Mouse (Mus musculus) central nervous system, embryonic 18 days (tissue): Measurements from ENCODE around the gene Olfr195. TPM values are rescaled to one million over a fixed set of nuclear protein-coding genes. Genes with fewer than 3 reads are reported as not detected.

ENCODE experiments used
- polyA plus RNA-seq: library from polyadenylated mRNA; depleted of rRNA; stranded (reverse); fragments of >200 nt; gene quantifications from 2 replicates; pipeline ENCODE4 v1.2.3, GENCODE M21; 2012; rRNA removed

Gene Olfr195
- not detected in 2 replicates for polyA plus RNA-seq

GRCm38 (mm10) chr16:59146746-59147145, at the start of gene Olfr195:
Olfr195 (plus strand) TSS chr16:59147046.

GRCm38 (mm10) chr16:59111781-59112180, 35.1 kb upstream of the Olfr195 start, which contains the start of gene Olfr193:
Olfr193 (minus strand) TSS chr16:59111881.

GRCm38 (mm10) chr16:59120969-59121368, 25.9 kb upstream of the Olfr195 start, which contains the start of gene Olfr194:
Olfr194 (minus strand) TSS chr16:59121069.

GRCm38 (mm10) chr16:59170354-59170753, 23.5 kb downstream of the Olfr195 start, which contains the start of gene Olfr196:
Olfr196 (minus strand) TSS chr16:59170454.

Other genes starting within 250 kb of the Olfr195 start
- not detected in 2 replicates for gene Olfr181, start 218.3 kb upstream of the Olfr195 start, polyA plus RNA-seq
- gene Olfr180, start 217.7 kb upstream of the Olfr195 start, polyA plus RNA-seq, result not detected in 2 replicates
- not detected in 2 replicates for gene Olfr183, start 151.7 kb upstream of the Olfr195 start, polyA plus RNA-seq
- gene Olfr186, start 116.8 kb upstream of the Olfr195 start, polyA plus RNA-seq, result not detected in 2 replicates
- not detected in 2 replicates for gene Olfr187, start 107.3 kb upstream of the Olfr195 start, polyA plus RNA-seq
- gene Olfr190, start 69.0 kb upstream of the Olfr195 start, polyA plus RNA-seq, result not detected in 2 replicates
- gene Olfr191, start 57.2 kb upstream of the Olfr195 start, polyA plus RNA-seq, result not detected in 2 replicates
- gene Olfr193, start 35.2 kb upstream of the Olfr195 start, polyA plus RNA-seq, result not detected in 2 replicates
- not detected in 2 replicates for gene Olfr194, start 26.0 kb upstream of the Olfr195 start, polyA plus RNA-seq
- not detected in 2 replicates for gene Olfr196, start 23.4 kb downstream of the Olfr195 start, polyA plus RNA-seq
- gene Olfr198, start 56.5 kb downstream of the Olfr195 start, polyA plus RNA-seq, result not detected in 2 replicates
- gene Olfr199, start 72.7 kb downstream of the Olfr195 start, polyA plus RNA-seq, result not detected in 2 replicates
- gene Olfr201, start 125.6 kb downstream of the Olfr195 start, polyA plus RNA-seq, result 0.01 TPM in 1 of 2 replicates, not detected in the other
- gene Olfr202, start 139.7 kb downstream of the Olfr195 start, polyA plus RNA-seq, result not detected in 2 replicates
- not detected in 2 replicates for gene Olfr203, start 151.8 kb downstream of the Olfr195 start, polyA plus RNA-seq
- not detected in 2 replicates for gene Olfr204, start 171.2 kb downstream of the Olfr195 start, polyA plus RNA-seq
- not detected in 2 replicates for gene Olfr205, start 184.1 kb downstream of the Olfr195 start, polyA plus RNA-seq
- not detected in 2 replicates for gene Olfr206, start 202.2 kb downstream of the Olfr195 start, polyA plus RNA-seq
- gene Olfr209, start 216.9 kb downstream of the Olfr195 start, polyA plus RNA-seq, result not detected in 2 replicates